Mouse (Mus musculus): ENCODE data around the gene 2410002F23Rik. TPM values are rescaled to one million over a fixed set of nuclear protein-coding genes. Genes with fewer than 3 reads are reported as not detected.

Gene 2410002F23Rik
- polyA plus RNA-seq, 1 experiment from 2014 or later: 264 TPM

- 60% methylated on average over 7 of the region's 7 CpGs for WGBS
- ATAC-seq: no peak
- H3K4me1 ChIP-seq (replicated peaks; ENCODE audit: control insufficient read depth, insufficient read depth, low read length): no peaks in the 10 kb centered on the region
Observed at GRCm38 (mm10) chr7:44273446-44273845, 26.9 kb downstream of the 2410002F23Rik start.

GRCm38 (mm10) chr7:44274096-44274495, 27.6 kb downstream of the 2410002F23Rik start:
- no peak for ATAC-seq
- Histone ChIP-seq H3K4me2 (ENCODE audit: low read length) (no peak overlapping the region), H3K4me1 (replicated peaks; ENCODE audit: control insufficient read depth, insufficient read depth, low read length) (no peaks in the 10 kb centered on the region), H3K27ac (ENCODE audit: low read length) (no peak overlapping the region), H3K9ac (replicated peaks; ENCODE audit: low read depth, low read length) (no peak overlapping the region), H3K4me3 (replicated peaks; ENCODE audit: low read length) (no peak overlapping the region), H3K27me3 (replicated peaks; ENCODE audit: control insufficient read depth, insufficient read depth, low read length) (no peaks in the 10 kb centered on the region; the same call in 1 of the 2 replicates), H3K36me3 (ENCODE audit: control insufficient read depth, insufficient read depth) (no peaks in the 10 kb centered on the region), H3K9me3 (ENCODE audit: control insufficient read depth, low read length) (no peaks in the 10 kb centered on the region)
- WGBS: 46% methylated on average over 11 of the region's 11 CpGs

More at GRCm38 (mm10) chr7:44273446-44273845, 26.9 kb downstream of the 2410002F23Rik start:
- no peak overlapping the region for H3K27ac ChIP-seq (ENCODE audit: low read length)
- H3K27me3 ChIP-seq (replicated peaks; ENCODE audit: control insufficient read depth, insufficient read depth, low read length): no peaks in the 10 kb centered on the region; the same call in 1 of the 2 replicates
- no peaks in the 10 kb centered on the region for H3K36me3 ChIP-seq (ENCODE audit: control insufficient read depth, insufficient read depth)
- no peaks in the 10 kb centered on the region for H3K9me3 ChIP-seq (ENCODE audit: control insufficient read depth, low read length)
- H3K4me2 ChIP-seq (ENCODE audit: low read length): no peak overlapping the region
- H3K4me3 ChIP-seq (replicated peaks; ENCODE audit: low read length): no peak overlapping the region
- no peak overlapping the region for H3K9ac ChIP-seq (replicated peaks; ENCODE audit: low read depth, low read length)

- H3K27ac ChIP-seq (ENCODE audit: low read length): no peak overlapping the region
- H3K9ac ChIP-seq (replicated peaks; ENCODE audit: low read depth, low read length): no peak overlapping the region
- no peak overlapping the region for H3K4me2 ChIP-seq (ENCODE audit: low read length)
- no peaks in the 10 kb centered on the region; the same call in 1 of the 2 replicates for H3K27me3 ChIP-seq (replicated peaks; ENCODE audit: control insufficient read depth, insufficient read depth, low read length)
- H3K4me1 ChIP-seq (replicated peaks; ENCODE audit: control insufficient read depth, insufficient read depth, low read length): no peaks in the 10 kb centered on the region
- no peak overlapping the region for H3K4me3 ChIP-seq (replicated peaks; ENCODE audit: low read length)
- H3K36me3 ChIP-seq (ENCODE audit: control insufficient read depth, insufficient read depth): no peaks in the 10 kb centered on the region
- H3K9me3 ChIP-seq (ENCODE audit: control insufficient read depth, low read length): no peaks in the 10 kb centered on the region
- ATAC-seq: no peak
- WGBS: 80% methylated on average over 3 of the region's 3 CpGs
Observed at GRCm38 (mm10) chr7:44275546-44275945, 29.0 kb downstream of the 2410002F23Rik start.

- 71% methylated on average over 9 of the region's 10 CpGs for WGBS
- no peak for ATAC-seq
Observed at GRCm38 (mm10) chr7:44276461-44277249, 30.1 kb downstream of the 2410002F23Rik start.

GRCm38 (mm10) chr7:44277250-44277622, 30.7 kb downstream of the 2410002F23Rik start:
- Histone ChIP-seq H3K4me1 (replicated peaks; ENCODE audit: control insufficient read depth, insufficient read depth, low read length) (no peaks in the 10 kb centered on the region), H3K9ac (replicated peaks; ENCODE audit: low read depth, low read length) (no peak overlapping the region), H3K27me3 (replicated peaks; ENCODE audit: control insufficient read depth, insufficient read depth, low read length) (no peaks in the 10 kb centered on the region; the same call in 1 of the 2 replicates), H3K9me3 (ENCODE audit: control insufficient read depth, low read length) (no peaks in the 10 kb centered on the region), H3K4me2 (ENCODE audit: low read length) (no peak overlapping the region), H3K4me3 (replicated peaks; ENCODE audit: low read length) (no peak overlapping the region), H3K27ac (ENCODE audit: low read length) (no peak overlapping the region), H3K36me3 (ENCODE audit: control insufficient read depth, insufficient read depth) (no peaks in the 10 kb centered on the region)
- ATAC-seq: no peak
- WGBS: 46% methylated on average over 2 of the region's 2 CpGs

More at GRCm38 (mm10) chr7:44276461-44277249, 30.1 kb downstream of the 2410002F23Rik start:
- Histone ChIP-seq H3K4me1 (replicated peaks; ENCODE audit: control insufficient read depth, insufficient read depth, low read length) (no peaks in the 10 kb centered on the region), H3K27ac (ENCODE audit: low read length) (no peak overlapping the region), H3K9ac (replicated peaks; ENCODE audit: low read depth, low read length) (no peak overlapping the region), H3K27me3 (replicated peaks; ENCODE audit: control insufficient read depth, insufficient read depth, low read length) (no peaks in the 10 kb centered on the region; the same call in 1 of the 2 replicates), H3K36me3 (ENCODE audit: control insufficient read depth, insufficient read depth) (no peaks in the 10 kb centered on the region), H3K4me3 (replicated peaks; ENCODE audit: low read length) (no peak overlapping the region), H3K9me3 (ENCODE audit: control insufficient read depth, low read length) (no peaks in the 10 kb centered on the region), H3K4me2 (ENCODE audit: low read length) (no peak overlapping the region)

GRCm38 (mm10) chr7:44280959-44281358, 34.4 kb downstream of the 2410002F23Rik start:
- H3K4me1 ChIP-seq (replicated peaks; ENCODE audit: control insufficient read depth, insufficient read depth, low read length): no peaks in the 10 kb centered on the region
- H3K27me3 ChIP-seq (replicated peaks; ENCODE audit: control insufficient read depth, insufficient read depth, low read length): no peaks in the 10 kb centered on the region
- 45% methylated on average over 1 of the region's 1 CpGs for WGBS
- no peak overlapping the region for H3K9ac ChIP-seq (replicated peaks; ENCODE audit: low read depth, low read length)
- no peaks in the 10 kb centered on the region for H3K9me3 ChIP-seq (ENCODE audit: control insufficient read depth, low read length)
- H3K36me3 ChIP-seq (ENCODE audit: control insufficient read depth, insufficient read depth): no peaks in the 10 kb centered on the region
- H3K4me2 ChIP-seq (ENCODE audit: low read length): no peak overlapping the region
- ATAC-seq: peak; percentile 45
- no peak overlapping the region for H3K4me3 ChIP-seq (replicated peaks; ENCODE audit: low read length)
- no peak overlapping the region for H3K27ac ChIP-seq (ENCODE audit: low read length)

GRCm38 (mm10) chr7:44281586-44281985, 35.1 kb downstream of the 2410002F23Rik start:
- Histone ChIP-seq H3K27me3 (replicated peaks; ENCODE audit: control insufficient read depth, insufficient read depth, low read length) (no peaks in the 10 kb centered on the region), H3K9me3 (ENCODE audit: control insufficient read depth, low read length) (no peaks in the 10 kb centered on the region), H3K4me1 (replicated peaks; ENCODE audit: control insufficient read depth, insufficient read depth, low read length) (no peaks in the 10 kb centered on the region), H3K4me3 (replicated peaks; ENCODE audit: low read length) (no peak overlapping the region), H3K9ac (replicated peaks; ENCODE audit: low read depth, low read length) (no peak overlapping the region), H3K27ac (ENCODE audit: low read length) (no peak overlapping the region), H3K36me3 (ENCODE audit: control insufficient read depth, insufficient read depth) (no peaks in the 10 kb centered on the region), H3K4me2 (ENCODE audit: low read length) (no peak overlapping the region)
- ATAC-seq: peak; percentile 57; the same call in 1 of the 2 replicates
- 64% methylated on average over 7 of the region's 7 CpGs for WGBS

- H3K27me3 ChIP-seq (replicated peaks; ENCODE audit: control insufficient read depth, insufficient read depth, low read length): no peaks in the 10 kb centered on the region
- WGBS: 71% methylated on average over 7 of the region's 7 CpGs
- H3K9ac ChIP-seq (replicated peaks; ENCODE audit: low read depth, low read length): no peak overlapping the region
- no peaks in the 10 kb centered on the region for H3K4me1 ChIP-seq (replicated peaks; ENCODE audit: control insufficient read depth, insufficient read depth, low read length)
- H3K4me3 ChIP-seq (replicated peaks; ENCODE audit: low read length): no peak overlapping the region
- ATAC-seq: no peak
- no peak overlapping the region for H3K4me2 ChIP-seq (ENCODE audit: low read length)
- H3K27ac ChIP-seq (ENCODE audit: low read length): no peak overlapping the region
- H3K9me3 ChIP-seq (ENCODE audit: control insufficient read depth, low read length): no peaks in the 10 kb centered on the region
- H3K36me3 ChIP-seq (ENCODE audit: control insufficient read depth, insufficient read depth): no peaks in the 10 kb centered on the region
Observed at GRCm38 (mm10) chr7:44287760-44288159, 41.2 kb downstream of the 2410002F23Rik start.

- H3K27ac ChIP-seq (ENCODE audit: low read length): no peak overlapping the region
- H3K9me3 ChIP-seq (ENCODE audit: control insufficient read depth, low read length): no peaks in the 10 kb centered on the region
- H3K36me3 ChIP-seq (ENCODE audit: control insufficient read depth, insufficient read depth): no peaks in the 10 kb centered on the region
- H3K4me3 ChIP-seq (replicated peaks; ENCODE audit: low read length): no peak overlapping the region
- no peak overlapping the region for H3K9ac ChIP-seq (replicated peaks; ENCODE audit: low read depth, low read length)
- ATAC-seq: no peak
- no peaks in the 10 kb centered on the region for H3K27me3 ChIP-seq (replicated peaks; ENCODE audit: control insufficient read depth, insufficient read depth, low read length)
- 79% methylated on average over 4 of the region's 4 CpGs for WGBS
- H3K4me2 ChIP-seq (ENCODE audit: low read length): no peak overlapping the region
- H3K4me1 ChIP-seq (replicated peaks; ENCODE audit: control insufficient read depth, insufficient read depth, low read length): no peaks in the 10 kb centered on the region
Observed at GRCm38 (mm10) chr7:44290986-44291385, 44.5 kb downstream of the 2410002F23Rik start.

Measured in forebrain, embryonic 16.5 days (tissue).